Mouse (Mus musculus): ENCODE results near the gene Gm45521. TPM values are rescaled to one million over a fixed set of nuclear protein-coding genes. Genes with fewer than 3 reads are reported as not detected.

Gm45521 gene
- polyA plus RNA-seq, 1 experiment from 2014 or later, result not detected

GRCm38 (mm10) chr14:7992158-7992557 is 35.1 kb downstream of the Gm45521 start:
- Histone ChIP-seq H3K4me1 (ENCODE audit: insufficient read depth, low read length) (peaks cover 11% of the 10 kb centered on the region; the same call in 1 of the 2 replicates), H3K27ac (ENCODE audit: low read length) (no peak overlapping the region), H3K4me3 (ENCODE audit: low read length) (no peak overlapping the region), H3K36me3 (ENCODE audit: insufficient read depth, low read length) (no peaks in the 10 kb centered on the region), H3K27me3 (ENCODE audit: insufficient read depth, low read length) (no peaks in the 10 kb centered on the region), H3K9ac (replicated peaks; ENCODE audit: low read length) (no peak overlapping the region), H3K9me3 (ENCODE audit: low read length) (no peaks in the 10 kb centered on the region), H3K4me2 (replicated peaks; ENCODE audit: low read depth, low read length) (no peak overlapping the region)
- 42% methylated on average over 6 of the region's 6 CpGs for WGBS
- ATAC-seq (ENCODE audit: low FRiP score, low TSS enrichment), result no peak

DNA sequence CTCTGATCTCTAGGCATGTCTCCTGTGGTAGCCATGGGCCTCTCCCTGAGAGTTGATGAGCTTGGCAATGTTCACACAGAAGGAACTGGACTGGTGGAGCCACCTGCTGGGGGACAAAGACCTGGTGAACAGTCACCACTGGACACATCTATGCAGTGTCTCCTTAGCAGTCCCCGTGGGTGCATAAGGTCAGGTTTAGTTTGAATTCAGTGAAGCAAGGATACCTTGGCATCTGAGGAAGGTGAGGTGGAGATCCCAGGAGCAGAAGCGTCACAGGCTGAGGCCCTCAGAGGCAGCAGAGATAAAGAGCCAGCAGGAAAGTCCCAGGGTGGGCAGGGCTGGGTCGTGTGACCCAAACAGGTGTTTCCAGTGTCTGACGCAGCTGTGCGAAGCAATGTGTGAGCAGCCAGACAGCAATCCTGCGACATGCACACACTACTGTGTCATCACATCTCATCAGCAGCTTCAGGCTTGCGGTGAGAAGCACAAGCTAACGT is 37.2 kb downstream of the Gm45521 start, which contains the start of gene Dnase1l3:
Gene Dnase1l3 (minus strand): TSS at position 303 of the 497 bp plus-strand sequence.
- Histone ChIP-seq H3K4me2 (replicated peaks; ENCODE audit: low read depth, low read length) (no peak within 1 kb of the TSS), H3K4me1 (ENCODE audit: insufficient read depth, low read length) (peaks cover 11% of the 10 kb centered on the region; the same call in 1 of the 2 replicates), H3K27me3 (ENCODE audit: insufficient read depth, low read length) (0 out of 2 replicates have a peak, but pooled peaks cover 3% of the 10 kb centered on the region), H3K4me3 (ENCODE audit: low read length) (no peak within 1 kb of the TSS), H3K27ac (ENCODE audit: low read length) (no peak within 1 kb of the TSS), H3K9me3 (ENCODE audit: low read length) (no peaks in the 10 kb centered on the region), H3K36me3 (ENCODE audit: insufficient read depth, low read length) (no peaks in the 10 kb centered on the region), H3K9ac (replicated peaks; ENCODE audit: low read length) (no peak within 1 kb of the TSS)
- 64% methylated on average over 8 of the region's 8 CpGs for WGBS
- ATAC-seq (ENCODE audit: low FRiP score, low TSS enrichment), result peak; percentile 66

GRCm38 (mm10) chr14:7997255-7997696 is 40.2 kb downstream of the Gm45521 start:
- 2% methylated on average over 15 of the region's 15 CpGs for WGBS
- H3K9ac ChIP-seq (replicated peaks; ENCODE audit: low read length), result 0 out of 2 replicates have a peak overlapping the region, but pooled peaks have one; percentile 23
- ATAC-seq (ENCODE audit: low FRiP score, low TSS enrichment), result no peak

GRCm38 (mm10) chr14:7999030-7999429 is 41.9 kb downstream of the Gm45521 start:
- H3K27ac ChIP-seq (ENCODE audit: low read length), result no peak overlapping the region
- H3K4me2 ChIP-seq (replicated peaks; ENCODE audit: low read depth, low read length), result no peak overlapping the region
- no peaks in the 10 kb centered on the region for H3K36me3 ChIP-seq (ENCODE audit: insufficient read depth, low read length)
- H3K4me1 ChIP-seq (ENCODE audit: insufficient read depth, low read length), result peaks cover 24% of the 10 kb centered on the region
- H3K4me3 ChIP-seq (ENCODE audit: low read length), result no peak overlapping the region
- H3K27me3 ChIP-seq (ENCODE audit: insufficient read depth, low read length), result peaks cover 16% of the 10 kb centered on the region
- no peak overlapping the region for H3K9ac ChIP-seq (replicated peaks; ENCODE audit: low read length)
- 81% methylated on average over 3 of the region's 3 CpGs for WGBS
- ATAC-seq (ENCODE audit: low FRiP score, low TSS enrichment), result no peak
- no peaks in the 10 kb centered on the region for H3K9me3 ChIP-seq (ENCODE audit: low read length)

More at GRCm38 (mm10) chr14:7997255-7997696, 40.2 kb downstream of the Gm45521 start:
- H3K4me1 ChIP-seq (ENCODE audit: insufficient read depth, low read length), result peaks cover 15% of the 10 kb centered on the region
- H3K4me2 ChIP-seq (replicated peaks; ENCODE audit: low read depth, low read length), result peak overlapping the region; percentile 41
- peaks cover 16% of the 10 kb centered on the region for H3K27me3 ChIP-seq (ENCODE audit: insufficient read depth, low read length)
- H3K27ac ChIP-seq (ENCODE audit: low read length), result no peak overlapping the region
- H3K36me3 ChIP-seq (ENCODE audit: insufficient read depth, low read length), result no peaks in the 10 kb centered on the region
- H3K4me3 ChIP-seq (ENCODE audit: low read length), result peak overlapping the region; percentile 10; the same call in 1 of the 2 replicates
- H3K9me3 ChIP-seq (ENCODE audit: low read length), result no peaks in the 10 kb centered on the region

DNA sequence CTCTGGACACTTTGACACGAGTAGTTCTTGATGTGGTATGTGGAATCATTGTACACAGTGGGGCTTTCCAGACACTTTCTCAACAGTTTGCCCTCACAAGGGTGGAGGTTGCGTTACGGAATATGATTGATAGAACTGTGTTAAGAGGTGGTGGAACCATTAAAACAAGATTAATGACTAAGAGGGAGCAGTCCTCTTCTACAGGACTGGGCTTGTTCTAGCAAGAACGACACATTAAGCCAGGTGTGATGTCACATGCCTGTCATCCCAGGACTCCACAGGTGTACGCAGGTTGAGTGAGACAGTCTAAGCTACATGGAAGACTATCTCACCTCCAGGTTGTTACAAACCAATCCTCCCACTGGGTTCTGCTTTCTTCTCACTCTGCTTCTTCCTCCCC is 42.3 kb downstream of the Gm45521 start:
- no peaks in the 10 kb centered on the region for H3K9me3 ChIP-seq (ENCODE audit: low read length)
- no peak overlapping the region for H3K9ac ChIP-seq (replicated peaks; ENCODE audit: low read length)
- no peak for ATAC-seq (ENCODE audit: low FRiP score, low TSS enrichment)
- no peak overlapping the region for H3K4me2 ChIP-seq (replicated peaks; ENCODE audit: low read depth, low read length)
- WGBS, result 66% methylated on average over 5 of the region's 5 CpGs
- H3K27ac ChIP-seq (ENCODE audit: low read length), result no peak overlapping the region
- peaks cover 16% of the 10 kb centered on the region for H3K27me3 ChIP-seq (ENCODE audit: insufficient read depth, low read length)
- H3K36me3 ChIP-seq (ENCODE audit: insufficient read depth, low read length), result no peaks in the 10 kb centered on the region
- peaks cover 28% of the 10 kb centered on the region for H3K4me1 ChIP-seq (ENCODE audit: insufficient read depth, low read length)
- no peak overlapping the region for H3K4me3 ChIP-seq (ENCODE audit: low read length)

DNA sequence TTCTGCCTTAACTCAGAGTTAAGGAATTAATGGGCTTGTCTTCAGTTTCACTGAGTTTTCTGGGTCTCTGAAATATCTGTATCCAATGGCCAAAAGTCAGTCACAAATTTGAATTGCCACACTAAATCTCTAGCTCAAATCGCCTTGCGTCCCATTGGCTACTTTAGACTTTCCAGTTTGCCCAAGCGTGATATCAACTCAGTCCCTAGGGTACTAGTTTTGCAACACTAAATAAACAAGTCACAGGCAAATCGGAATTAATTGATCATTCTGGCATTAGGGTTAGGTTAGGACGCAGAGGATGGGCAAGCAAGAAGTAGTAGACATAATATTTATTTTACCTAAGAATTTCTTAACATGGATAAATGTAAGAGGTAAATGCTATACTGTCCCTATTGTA is 43.2 kb downstream of the Gm45521 start:
- H3K27me3 ChIP-seq (ENCODE audit: insufficient read depth, low read length), result peaks cover 16% of the 10 kb centered on the region
- no peak for ATAC-seq (ENCODE audit: low FRiP score, low TSS enrichment)

DNA sequence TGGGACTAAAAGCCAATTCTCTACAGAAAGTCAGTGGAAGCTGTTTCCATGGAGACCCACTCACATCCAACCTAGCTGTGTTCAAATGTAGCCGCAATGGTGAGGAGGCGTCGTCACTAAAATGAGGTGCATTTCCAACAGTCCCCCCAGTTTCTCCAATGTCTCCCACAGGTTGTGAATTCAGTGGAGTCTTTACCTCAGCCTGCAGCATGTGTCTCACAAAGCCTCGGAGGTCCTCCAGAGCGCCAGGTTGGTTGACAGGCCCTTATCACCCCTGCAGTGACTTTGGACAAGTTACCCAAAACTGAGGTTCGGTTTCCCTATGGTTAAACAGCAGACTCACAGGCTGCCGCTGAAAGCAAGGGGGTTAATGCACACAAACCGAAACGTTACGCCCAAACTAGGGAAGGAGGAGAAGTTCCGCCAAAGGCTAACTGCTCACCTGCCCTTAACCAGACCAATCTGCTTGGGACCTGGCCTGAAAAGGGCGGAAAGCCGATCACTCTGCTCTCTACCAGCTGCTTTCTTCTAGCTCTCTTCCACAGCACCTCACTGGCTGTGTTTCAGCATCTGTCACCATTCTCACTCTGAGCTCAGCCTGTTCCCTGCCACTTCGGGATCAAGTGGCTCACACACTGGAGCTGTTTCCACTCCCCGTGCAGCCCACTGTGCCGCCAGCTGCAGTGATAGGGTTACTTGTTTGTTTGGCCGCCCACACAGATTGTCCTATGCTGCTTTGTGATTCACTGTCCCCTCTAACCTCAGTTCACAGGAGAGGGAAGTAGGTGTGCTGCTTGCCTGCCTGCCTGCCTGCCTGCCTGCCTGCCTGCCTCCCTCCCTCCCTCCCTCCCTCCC is 44.0 kb downstream of the Gm45521 start:
- Histone ChIP-seq H3K4me2 (replicated peaks; ENCODE audit: low read depth, low read length) (peak overlapping the region; percentile 14; the same call in 1 of the 2 replicates), H3K27ac (ENCODE audit: low read length) (0 out of 2 replicates have a peak overlapping the region, but pooled peaks have one; percentile 15), H3K27me3 (ENCODE audit: insufficient read depth, low read length) (peaks cover 16% of the 10 kb centered on the region), H3K36me3 (ENCODE audit: insufficient read depth, low read length) (no peaks in the 10 kb centered on the region), H3K4me3 (ENCODE audit: low read length) (no peak overlapping the region), H3K9ac (replicated peaks; ENCODE audit: low read length) (no peak overlapping the region), H3K9me3 (ENCODE audit: low read length) (no peaks in the 10 kb centered on the region), H3K4me1 (ENCODE audit: insufficient read depth, low read length) (peaks cover 31% of the 10 kb centered on the region)
- ATAC-seq (ENCODE audit: low FRiP score, low TSS enrichment), result peak; percentile 47; the same call in 1 of the 2 replicates
- 26% methylated on average over 17 of the region's 17 CpGs for WGBS

More for the DNA sequence above, 43.2 kb downstream of the Gm45521 start:
- Histone ChIP-seq H3K4me1 (ENCODE audit: insufficient read depth, low read length) (peaks cover 31% of the 10 kb centered on the region), H3K9me3 (ENCODE audit: low read length) (no peaks in the 10 kb centered on the region), H3K9ac (replicated peaks; ENCODE audit: low read length) (no peak overlapping the region), H3K27ac (ENCODE audit: low read length) (no peak overlapping the region), H3K4me3 (ENCODE audit: low read length) (no peak overlapping the region), H3K36me3 (ENCODE audit: insufficient read depth, low read length) (no peaks in the 10 kb centered on the region), H3K4me2 (replicated peaks; ENCODE audit: low read depth, low read length) (no peak overlapping the region)
- WGBS, result 85% methylated on average over 5 of the region's 5 CpGs

- WGBS, result under 1% methylated on average over 38 of the region's 38 CpGs
- Histone ChIP-seq H3K27me3 (ENCODE audit: insufficient read depth, low read length) (peaks cover 16% of the 10 kb centered on the region), H3K27ac (ENCODE audit: low read length) (peak within 1 kb of the TSS; percentile 70), H3K9me3 (ENCODE audit: low read length) (no peaks in the 10 kb centered on the region), H3K9ac (replicated peaks; ENCODE audit: low read length) (peak within 1 kb of the TSS; percentile 72), H3K4me3 (ENCODE audit: low read length) (peak within 1 kb of the TSS; percentile 73), H3K4me2 (replicated peaks; ENCODE audit: low read depth, low read length) (peak within 1 kb of the TSS; percentile 73), H3K36me3 (ENCODE audit: insufficient read depth, low read length) (no peaks in the 10 kb centered on the region), H3K4me1 (ENCODE audit: insufficient read depth, low read length) (peaks cover 28% of the 10 kb centered on the region)
- ATAC-seq (ENCODE audit: low FRiP score, low TSS enrichment), result peak; percentile 84
Measured at GRCm38 (mm10) chr14:8002432-8003092, 45.5 kb downstream of the Gm45521 start, which contains the start of gene Abhd6. TSS of gene Abhd6 (plus strand) at chr14:8002902.

GRCm38 (mm10) chr14:8003093-8003670 is 46.1 kb downstream of the Gm45521 start:
- Histone ChIP-seq H3K27ac (ENCODE audit: low read length) (peak overlapping the region; percentile 70), H3K9ac (replicated peaks; ENCODE audit: low read length) (peak overlapping the region; percentile 72), H3K27me3 (ENCODE audit: insufficient read depth, low read length) (peaks cover 16% of the 10 kb centered on the region), H3K4me3 (ENCODE audit: low read length) (peak overlapping the region; percentile 73), H3K36me3 (ENCODE audit: insufficient read depth, low read length) (no peaks in the 10 kb centered on the region), H3K4me1 (ENCODE audit: insufficient read depth, low read length) (peaks cover 29% of the 10 kb centered on the region), H3K4me2 (replicated peaks; ENCODE audit: low read depth, low read length) (peak overlapping the region; percentile 73), H3K9me3 (ENCODE audit: low read length) (no peaks in the 10 kb centered on the region)
- under 1% methylated on average over 23 of the region's 23 CpGs for WGBS
- ATAC-seq (ENCODE audit: low FRiP score, low TSS enrichment), result peak; percentile 57; the same call in 1 of the 2 replicates

Measured in kidney, embryonic 16.5 days (tissue).